ENCODE assay signal across 18 mouse cellular contexts in the genomic region with DNA sequence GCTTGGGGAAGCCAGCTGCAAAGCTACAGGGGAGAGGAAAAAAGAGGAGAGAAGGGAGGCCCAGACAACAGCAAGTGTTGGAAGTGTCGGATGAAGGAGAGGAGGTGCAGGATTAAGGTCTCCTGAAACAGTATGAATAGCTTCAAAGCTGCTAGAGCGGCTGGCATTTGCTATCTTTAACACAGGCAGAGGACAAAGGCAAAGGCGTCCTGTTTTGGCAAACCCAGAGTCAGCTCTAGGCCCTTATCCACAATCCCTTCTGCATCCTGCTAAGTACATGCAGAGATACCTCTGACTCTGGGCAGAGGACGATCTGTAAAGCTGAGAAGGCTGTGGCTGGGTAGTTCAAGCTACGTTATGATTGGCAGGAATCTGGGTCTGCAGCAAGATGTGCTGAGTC. TPM values are rescaled to one million over a fixed set of nuclear protein-coding genes. Genes with fewer than 3 reads are reported as not detected.
"Had no signal": no experiment of that assay in that cellular context is flagged by ENCODE, and none has a peak within 500 bp of the region (broad histone marks: within the 10 kb centered on the region; RNA-seq: fewer than 3 reads in every experiment).

No protein-coding gene starts in this region.

- H3K27ac ChIP-seq: kidney, embryonic 15.5 days; left cerebral cortex, adult 2 months; liver, embryonic 13.5 days had no signal

- H3K4me3 ChIP-seq: kidney, embryonic 15.5 days; left cerebral cortex, adult 2 months; liver, embryonic 13.5 days had no signal

- H3K4me1 ChIP-seq: kidney, embryonic 15.5 days; liver, embryonic 13.5 days had no signal

- H3K4me2 ChIP-seq: kidney, embryonic 15.5 days; liver, embryonic 13.5 days had no signal

- H3K9me3 ChIP-seq: kidney, embryonic 15.5 days; liver, embryonic 13.5 days had no signal

- H3K36me3 ChIP-seq: kidney, embryonic 15.5 days; liver, embryonic 13.5 days had no signal

- H3K9ac ChIP-seq: kidney, embryonic 15.5 days; liver, embryonic 13.5 days had no signal

- DNase-seq: kidney, adult 11 months; kidney, adult 8-10 months; kidney, postnatal 10 days; kidney, postnatal 36 days; layer of hippocampus, postnatal 36 days; liver, embryonic 13.5 days; lung, adult 2 months; lung, postnatal 14 days; lung, postnatal 4 days; thymus, adult 2 months; thymus, postnatal 14 days; thymus, postnatal 4 days had no signal

- H3K27me3 ChIP-seq: kidney, embryonic 15.5 days; liver, embryonic 13.5 days had no signal

RNA-seq across cellular contexts. Expression of a gene that starts 38.4 kb away (rescaled TPM):
- total RNA-seq: megakaryocyte progenitor cell, adult 5-6 weeks; megakaryocyte-erythroid progenitor cell, adult 5-6 weeks had no signal
- polyA plus RNA-seq: liver, adult 2 months; spleen, adult 2 months had no signal
